Mouse (Mus musculus) erythroblast, embryonic 14.5 days (primary cell): Measurements from ENCODE around the gene Lpxn. TPM values are rescaled to one million over a fixed set of nuclear protein-coding genes. Genes with fewer than 3 reads are reported as not detected.

Source experiments
- H3K27me3 ChIP-seq: 2 replicates; pipeline ENCODE4 v1.6.1; 2012; ENCODE audit warnings: inconsistent platforms; ENCODE audit not compliant: control insufficient read depth
- H3K36me3 ChIP-seq: 2 replicates; pipeline ENCODE4 v1.6.1; 2012; ENCODE audit warnings: mild to moderate bottlenecking, inconsistent platforms; ENCODE audit not compliant: control insufficient read depth
- H3K4me1 ChIP-seq: 2 replicates; pipeline ENCODE4 v1.6.1; 2012; ENCODE audit warnings: inconsistent platforms; ENCODE audit not compliant: control insufficient read depth
- H3K4me3 ChIP-seq: replicated peaks from 2 replicates; pipeline ENCODE3; 2012; ENCODE audit warnings: moderate library complexity, mild to moderate bottlenecking, inconsistent platforms
- H3K9me3 ChIP-seq: 2 replicates; pipeline ENCODE4 v1.6.1; 2012; ENCODE audit warnings: low read length, inconsistent platforms, mixed read lengths; ENCODE audit not compliant: control insufficient read depth
- GATA1 ChIP-seq: IDR thresholded peaks from 2 replicates; pipeline ENCODE4 v1.6.1; 2012; ENCODE audit warnings: low read length, inconsistent platforms, mixed read lengths
- TAL1 ChIP-seq: IDR thresholded peaks from 3 replicates; pipeline ENCODE4 v1.6.1; 2012; ENCODE audit warnings: low read length, inconsistent platforms, mixed read lengths
- polyA plus RNA-seq: library from polyadenylated mRNA; stranded (reverse); fragments of >175 nt; gene quantifications from 2 replicates; pipeline ENCODE4 v1.2.3, GENCODE M21; 2012

Gene Lpxn
- polyA plus RNA-seq, 1 experiment: 0.02 TPM

- Histone ChIP-seq H3K9me3 (no peaks in the 10 kb centered on the region), H3K4me1 (no peaks in the 10 kb centered on the region), H3K27me3 (no peaks in the 10 kb centered on the region), H3K4me3 (no peak overlapping the region), H3K36me3 (no peaks in the 10 kb centered on the region)
- TF ChIP-seq GATA1 (no peak), TAL1 (no peak)
Observed at GRCm38 (mm10) chr19:12830823-12831430, 34.9 kb downstream of the Lpxn start.

DNA sequence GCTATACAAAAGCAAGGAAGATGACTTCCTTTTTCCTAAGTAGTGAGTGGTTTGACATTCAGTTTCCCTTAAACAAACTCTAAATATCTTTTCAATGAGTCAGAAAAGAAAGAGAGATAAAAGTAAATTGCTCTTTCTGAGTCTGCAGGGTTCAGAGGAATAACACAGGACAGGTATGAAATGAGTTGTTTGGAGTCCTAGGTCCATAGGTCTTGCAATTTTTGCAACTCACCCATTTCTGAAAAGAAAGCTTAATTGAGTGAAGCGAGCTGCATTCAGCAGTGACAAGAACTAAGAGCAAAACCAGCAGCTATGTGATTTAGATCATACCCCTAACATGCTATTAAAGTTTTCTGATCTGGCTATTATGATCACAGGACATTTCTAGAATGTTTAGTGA, 35.6 kb downstream of the Lpxn start:
- H3K36me3 ChIP-seq: no peaks in the 10 kb centered on the region
- no peak for TF ChIP-seq GATA1
- TF ChIP-seq TAL1: no peak
- no peaks in the 10 kb centered on the region for H3K9me3 ChIP-seq
- no peaks in the 10 kb centered on the region for H3K4me1 ChIP-seq
- H3K4me3 ChIP-seq: no peak overlapping the region
- H3K27me3 ChIP-seq: no peaks in the 10 kb centered on the region

- Histone ChIP-seq H3K4me1 (no peaks in the 10 kb centered on the region), H3K27me3 (no peaks in the 10 kb centered on the region), H3K9me3 (no peaks in the 10 kb centered on the region), H3K36me3 (no peaks in the 10 kb centered on the region), H3K4me3 (no peak overlapping the region)
- no peak for TF ChIP-seq TAL1
- no peak for TF ChIP-seq GATA1
Observed at GRCm38 (mm10) chr19:12833625-12834024, 37.6 kb downstream of the Lpxn start.

- Histone ChIP-seq H3K9me3 (no peaks in the 10 kb centered on the region), H3K36me3 (no peaks in the 10 kb centered on the region), H3K4me3 (no peak overlapping the region), H3K4me1 (no peaks in the 10 kb centered on the region), H3K27me3 (no peaks in the 10 kb centered on the region)
- TF ChIP-seq GATA1 (no peak), TAL1 (no peak)
Observed at GRCm38 (mm10) chr19:12838507-12838906, 42.5 kb downstream of the Lpxn start.

- no peak within 1 kb of the TSS for H3K4me3 ChIP-seq
- H3K9me3 ChIP-seq: 0 out of 2 replicates have a peak, but pooled peaks cover 2% of the 10 kb centered on the region
- no peaks in the 10 kb centered on the region for H3K4me1 ChIP-seq
- no peaks in the 10 kb centered on the region for H3K27me3 ChIP-seq
- TF ChIP-seq TAL1 (no peak), GATA1 (no peak)
- no peaks in the 10 kb centered on the region for H3K36me3 ChIP-seq
Observed at GRCm38 (mm10) chr19:12846382-12846781, 50.4 kb downstream of the Lpxn start, which contains the start of gene Gm5244. Gene Gm5244, plus strand, starts transcription at chr19:12846682.

DNA sequence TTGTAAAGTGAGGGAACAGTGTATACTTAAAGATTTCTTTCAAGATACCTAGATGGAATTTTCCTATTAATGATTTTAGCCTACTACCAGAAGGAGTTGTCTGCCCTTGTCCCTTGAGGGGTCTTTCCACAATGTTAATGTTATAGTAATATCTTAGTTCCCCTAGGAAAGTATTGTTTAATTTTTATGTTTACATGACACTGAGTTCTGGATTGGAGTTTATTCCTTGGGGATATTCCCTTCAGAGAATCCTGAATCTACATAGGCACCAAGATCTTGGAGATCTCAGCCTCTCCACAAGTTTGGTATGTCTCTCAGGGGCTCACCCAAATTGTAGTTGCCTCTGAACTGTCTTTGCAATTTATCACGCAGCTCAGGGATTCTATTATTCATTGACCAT, 61.0 kb downstream of the Lpxn start, which contains the start of gene Olfr1444:
TSS of gene Olfr1444 (plus strand) at position 301 of the 400 bp plus-strand sequence.
- Histone ChIP-seq H3K36me3 (no peaks in the 10 kb centered on the region), H3K4me1 (no peaks in the 10 kb centered on the region), H3K9me3 (no peaks in the 10 kb centered on the region), H3K27me3 (no peaks in the 10 kb centered on the region), H3K4me3 (no peak within 1 kb of the TSS)
- TF ChIP-seq TAL1 (no peak), GATA1 (no peak)

Other genes with a start within 250 kb of the Lpxn start
- not detected in 2 replicates for gene Gm4952, start 196.2 kb upstream of the Lpxn start, polyA plus RNA-seq
- not detected in 2 replicates for gene Glyat, start 162.9 kb upstream of the Lpxn start, polyA plus RNA-seq
- gene Olfr1442, start 125.8 kb upstream of the Lpxn start, polyA plus RNA-seq: not detected in 2 replicates
- not detected in 2 replicates for gene Olfr1443, start 118.1 kb upstream of the Lpxn start, polyA plus RNA-seq
- gene Keg1, start 100.4 kb upstream of the Lpxn start, polyA plus RNA-seq: 0.07 TPM in 1 of 2 replicates, not detected in the other
- gene Cntf, start 30.6 kb upstream of the Lpxn start, polyA plus RNA-seq: 0.03 TPM in 1 of 2 replicates, not detected in the other
- 4.8 TPM in 2 replicates for gene Zfp91, start 67 bp upstream of the Lpxn start, polyA plus RNA-seq
- gene Gm5244, start 50.5 kb downstream of the Lpxn start, polyA plus RNA-seq: not detected in 2 replicates
- not detected in 2 replicates for gene Olfr1444, start 61.1 kb downstream of the Lpxn start, polyA plus RNA-seq
- gene Olfr1445, start 87.7 kb downstream of the Lpxn start, polyA plus RNA-seq: not detected in 2 replicates
- not detected in 2 replicates for gene Olfr1446, start 97.3 kb downstream of the Lpxn start, polyA plus RNA-seq
- gene Olfr1447, start 107.5 kb downstream of the Lpxn start, polyA plus RNA-seq: not detected in 2 replicates
- gene Olfr1448, start 128.2 kb downstream of the Lpxn start, polyA plus RNA-seq: not detected in 2 replicates
- gene Olfr1449, start 134.6 kb downstream of the Lpxn start, polyA plus RNA-seq: not detected in 2 replicates
- gene Olfr1450, start 154.1 kb downstream of the Lpxn start, polyA plus RNA-seq: not detected in 2 replicates
- not detected in 2 replicates for gene Olfr1451, start 198.8 kb downstream of the Lpxn start, polyA plus RNA-seq
- not detected in 2 replicates for gene Olfr1453, start 232.1 kb downstream of the Lpxn start, polyA plus RNA-seq